Mouse (Mus musculus) G1E (cell line): ENCODE measurements around the gene Pgm5.

Experiments used
- CTCF ChIP-seq: IDR thresholded peaks from 2 replicates; pipeline ENCODE4 v1.5.1; 2012; ENCODE audit warnings: low read depth, low read length, inconsistent platforms, mixed read lengths
- TAL1 ChIP-seq: conservative IDR thresholded peaks from 2 replicates; pipeline ENCODE4 v1.6.1; 2012; ENCODE audit warnings: low read depth, low read length, inconsistent platforms, mixed read lengths

GRCm38 (mm10) chr19:24871037-24871635 lies 9.5 kb upstream of the Pgm5 start:
- TF ChIP-seq CTCF (peak; percentile 83), TAL1 (no peak)
